Comparison of ENCODE assay signal across 8 mouse cellular contexts in the genomic region with DNA sequence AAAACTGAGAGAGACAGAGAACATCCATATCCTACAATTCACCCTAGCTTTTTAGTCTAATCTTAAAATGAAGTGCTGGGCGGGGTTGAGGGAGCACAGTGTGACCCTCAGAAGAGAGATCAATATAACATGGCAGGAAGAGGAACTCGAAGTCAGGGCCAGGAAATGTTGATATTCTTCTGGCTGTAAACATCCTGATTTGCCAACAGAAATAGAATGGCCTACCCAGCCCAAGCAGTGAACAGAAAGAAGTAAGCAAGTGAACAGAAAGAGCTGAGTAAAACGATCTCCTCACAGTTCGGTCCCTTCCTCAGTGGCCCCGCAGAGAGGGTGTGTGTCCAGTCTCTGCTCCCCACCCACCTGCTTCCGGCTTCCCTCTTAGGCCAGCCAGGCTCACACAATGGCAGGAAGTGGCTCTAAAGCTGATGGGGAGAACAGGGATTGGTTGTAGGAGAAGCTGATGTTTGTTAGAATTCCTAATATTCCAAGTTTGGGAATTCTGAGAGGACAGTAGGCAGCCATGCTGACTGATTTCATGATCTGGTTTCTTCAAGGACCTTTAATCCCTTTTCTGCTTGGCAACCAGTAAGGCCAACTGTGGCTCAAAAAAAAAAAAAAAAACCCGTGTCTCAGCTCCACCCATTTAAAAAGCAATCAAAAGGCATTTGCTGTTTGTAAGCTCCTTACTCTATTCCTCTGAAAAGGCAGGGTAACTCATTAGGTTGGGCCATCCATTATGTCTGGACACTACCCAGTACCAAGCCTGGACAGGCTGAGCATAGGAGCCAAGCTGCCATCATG.
DNase-seq lines count a peak whose midpoint lies in the region; ATAC-seq lines count a peak whose summit lies in the region.

No protein-coding gene starts in this region.

- H3K27ac ChIP-seq in neural tube, embryonic 13.5 days (replicated peaks), result 0 out of 2 replicates have a peak overlapping the region, but pooled peaks have one; percentile 28
- peak overlapping the region; percentile 71 for H3K27ac ChIP-seq in intestine, embryonic 15.5 days

- 77% methylated on average over 7 of the region's 7 CpGs for whole genome bisulfite sequencing in neural tube, embryonic 13.5 days
- WGBS in intestine, embryonic 15.5 days, result 57% methylated on average over 7 of the region's 7 CpGs

- intact Hi-C loops in gastrocnemius, postnatal 14 days (cut with DNase I; ENCODE audit: low total_unique reads), result no loop called here

- H3K9me3 ChIP-seq in neural tube, embryonic 13.5 days, result no peaks in the 10 kb centered on the region
- H3K9me3 ChIP-seq in intestine, embryonic 15.5 days, result no peaks in the 10 kb centered on the region

- ATAC-seq in neural tube, embryonic 13.5 days (ENCODE audit: low read depth), result no peak
- no peak for ATAC-seq in intestine, embryonic 15.5 days

- no peak overlapping the region for H3K4me2 ChIP-seq in neural tube, embryonic 13.5 days
- no peak overlapping the region for H3K4me2 ChIP-seq in intestine, embryonic 15.5 days (replicated peaks)

- DNase-seq in neural tube, embryonic 10.5 days (ENCODE audit: extremely low spot score, low spot score), result no peak
- DNase-seq in gastrocnemius, postnatal 14 days, result peak; percentile 42
- peak; percentile 76 to 84 for DNase-seq in lung, adult 18-20 months
- DNase-seq in spleen, postnatal 4 days (ENCODE audit: low spot score in 2 of 2), result peak; percentile 44 to 73
- no peak for DNase-seq in cerebellum, adult 18-20 months
- DNase-seq in left cerebral cortex, adult 11 months (ENCODE audit: low spot score), result no peak

- H3K27me3 ChIP-seq in neural tube, embryonic 13.5 days, result no peaks in the 10 kb centered on the region
- no peaks in the 10 kb centered on the region for H3K27me3 ChIP-seq in intestine, embryonic 15.5 days (replicated peaks)

- peaks cover 26% of the 10 kb centered on the region for H3K36me3 ChIP-seq in neural tube, embryonic 13.5 days
- peaks cover 10% of the 10 kb centered on the region for H3K36me3 ChIP-seq in intestine, embryonic 15.5 days

- no peak overlapping the region for H3K4me3 ChIP-seq in neural tube, embryonic 13.5 days
- H3K4me3 ChIP-seq in intestine, embryonic 15.5 days (replicated peaks), result no peak overlapping the region

- H3K9ac ChIP-seq in neural tube, embryonic 13.5 days, result no peak overlapping the region
- no peak overlapping the region for H3K9ac ChIP-seq in intestine, embryonic 15.5 days

- H3K4me1 ChIP-seq in neural tube, embryonic 13.5 days (replicated peaks), result no peaks in the 10 kb centered on the region
- H3K4me1 ChIP-seq in intestine, embryonic 15.5 days (replicated peaks), result peaks cover 29% of the 10 kb centered on the region; the same call in 1 of the 2 replicates

Comparison
In these comparisons a context has a peak if more than half of its experiments do, and no peak if none do; other contexts are left out.
1. DNase-seq: peak in gastrocnemius, postnatal 14 days (single experiment), lung, adult 18-20 months (2 of 2) and spleen, postnatal 4 days (2 of 2); none in neural tube, embryonic 10.5 days (single experiment), cerebellum, adult 18-20 months (0 of 2) and left cerebral cortex, adult 11 months (single experiment).